ENCODE assay signal across 31 mouse cellular contexts in the genomic region with DNA sequence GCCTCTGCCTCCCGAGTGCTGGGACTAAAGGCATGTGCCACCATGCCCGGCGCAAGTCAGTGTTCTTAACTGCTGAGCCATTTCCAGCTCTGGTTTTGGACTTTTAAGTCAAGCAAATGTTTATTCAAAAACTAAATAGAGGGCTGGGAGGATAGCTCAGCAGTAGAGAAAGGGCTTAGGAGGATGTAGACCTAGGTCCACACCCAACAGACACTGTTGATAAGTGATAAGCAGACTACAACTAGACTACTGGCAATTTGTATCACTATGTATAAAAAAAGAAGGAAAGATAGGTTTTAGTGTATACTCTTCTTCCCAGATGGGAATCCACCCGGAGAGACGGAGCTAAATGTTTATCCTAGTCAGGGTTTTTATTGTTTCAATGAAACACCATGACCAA. TPM values are rescaled to one million over a fixed set of nuclear protein-coding genes. Genes with fewer than 3 reads are reported as not detected.
DNase-seq lines count a peak whose midpoint lies in the region; ATAC-seq and TF ChIP-seq lines count a peak whose summit lies in the region.
"Had no signal": no experiment of that assay in that cellular context is flagged by ENCODE, and none has a peak within 500 bp of the region (broad histone marks: within the 10 kb centered on the region; RNA-seq: fewer than 3 reads in every experiment).

No protein-coding gene starts in this region.

- H3K9ac ChIP-seq in liver, embryonic 11.5 days (ENCODE audit: low read depth, low read length) = no peak overlapping the region
- H3K9ac ChIP-seq in liver, embryonic 14.5 days (replicated peaks) = no peak overlapping the region
- no peak overlapping the region for H3K9ac ChIP-seq in hindbrain, embryonic 16.5 days (ENCODE audit: low read depth, low read length)
- H3K9ac ChIP-seq: heart, embryonic 15.5 days; hindbrain, embryonic 15.5 days had no signal

- peak; percentile 47; the same call in 1 of the 2 replicates for TF ChIP-seq EP300 in liver, embryonic 14.5 days (IDR thresholded peaks at IDR 0.05; ENCODE audit: low read depth)

- H3K4me2 ChIP-seq in liver, embryonic 11.5 days = no peak overlapping the region
- H3K4me2 ChIP-seq in liver, embryonic 14.5 days (ENCODE audit: low read depth) = peak overlapping the region; percentile 40
- no peak overlapping the region for H3K4me2 ChIP-seq in hindbrain, embryonic 16.5 days (ENCODE audit: low read length)
- H3K4me2 ChIP-seq: heart, embryonic 11.5 days; heart, embryonic 15.5 days; hindbrain, embryonic 15.5 days had no signal

- no peak for TF ChIP-seq CTCF in liver, embryonic 14.5 days (IDR thresholded peaks at IDR 0.05; ENCODE audit: low read depth)

- H3K27me3 ChIP-seq in liver, embryonic 11.5 days (replicated peaks; ENCODE audit: control insufficient read depth, insufficient read depth, low read length) = no peaks in the 10 kb centered on the region
- H3K27me3 ChIP-seq in liver, embryonic 14.5 days (ENCODE audit: control insufficient read depth, insufficient read depth, low read length) = no peaks in the 10 kb centered on the region
- H3K27me3 ChIP-seq in hindbrain, embryonic 16.5 days (replicated peaks; ENCODE audit: control insufficient read depth, insufficient read depth, low read length) = peaks cover 3% of the 10 kb centered on the region; the same call in 1 of the 2 replicates
- H3K27me3 ChIP-seq: hindbrain, embryonic 15.5 days had no signal

- no peak for DNase-seq in liver, embryonic 11.5 days (ENCODE audit: low spot score)
- no peak for DNase-seq in liver
- no peak for DNase-seq in liver, embryonic 14.5 days (ENCODE audit: low read depth in 3 of 3, low spot score in 3 of 3)
- DNase-seq in ovary, postnatal 10 days (ENCODE audit: low spot score) = no peak
- DNase-seq: adrenal gland, postnatal 14 days; B cell, adult 2 months; cerebellum, adult 18-20 months; cerebellum, adult 9-11 months; cerebellum, postnatal 36 days; gastrocnemius, postnatal 14 days; heart, adult 2 months; heart, postnatal 14 days had no signal

- 72% methylated on average over 5 of the region's 5 CpGs for WGBS in liver, embryonic 11.5 days
- WGBS in liver, embryonic 14.5 days (ENCODE audit: insufficient replicate concordance) = 34% methylated on average over 5 of the region's 5 CpGs
- 95% methylated on average over 5 of the region's 5 CpGs for WGBS in hindbrain, embryonic 16.5 days

- no peaks in the 10 kb centered on the region for H3K36me3 ChIP-seq in liver, embryonic 11.5 days (ENCODE audit: control insufficient read depth, insufficient read depth, low read length)
- H3K36me3 ChIP-seq in liver, embryonic 14.5 days (replicated peaks; ENCODE audit: control insufficient read depth, insufficient read depth, low read depth) = no peaks in the 10 kb centered on the region
- no peaks in the 10 kb centered on the region for H3K36me3 ChIP-seq in hindbrain, embryonic 16.5 days (ENCODE audit: control insufficient read depth, insufficient read depth, low read length)
- H3K36me3 ChIP-seq: embryonic facial prominence, embryonic 10.5 days; G1E; heart, embryonic 15.5 days; hindbrain, embryonic 10.5 days; hindbrain, embryonic 15.5 days had no signal

- H3K27ac ChIP-seq in liver, embryonic 11.5 days (ENCODE audit: low read depth, low read length) = peak overlapping the region; percentile 73
- peak overlapping the region; percentile 79 for H3K27ac ChIP-seq in liver, embryonic 14.5 days
- no peak overlapping the region for H3K27ac ChIP-seq in hindbrain, embryonic 16.5 days (ENCODE audit: low read depth, low read length)
- H3K27ac ChIP-seq: embryonic facial prominence, embryonic 10.5 days; heart, adult 2 months; heart, embryonic 15.5 days; hindbrain, embryonic 10.5 days; hindbrain, embryonic 15.5 days had no signal

- no peak overlapping the region for H3K4me3 ChIP-seq in liver, embryonic 11.5 days (ENCODE audit: low read depth, low read length)
- H3K4me3 ChIP-seq in liver, embryonic 14.5 days (ENCODE audit: insufficient read depth in 1 of 2, low read depth in 2 of 2, low read length in 2 of 2) = no peak overlapping the region
- no peak overlapping the region for H3K4me3 ChIP-seq in hindbrain, embryonic 16.5 days (ENCODE audit: low read length)
- H3K4me3 ChIP-seq: embryonic facial prominence, embryonic 10.5 days; erythroblast, embryonic 14.5 days; heart, adult 2 months; heart, embryonic 15.5 days; hindbrain, embryonic 10.5 days; hindbrain, embryonic 15.5 days had no signal

- ATAC-seq in liver, embryonic 11.5 days (replicated peaks; ENCODE audit: low FRiP score) = peak; percentile 74
- peak; percentile 56 for ATAC-seq in erythroblast, adult 5-6 weeks (replicated peaks; ENCODE audit: low FRiP score, poor library complexity, severe bottlenecking)
- ATAC-seq in liver, embryonic 14.5 days (ENCODE audit: insufficient read depth) = peak; percentile 77
- peak; percentile 41 for ATAC-seq in megakaryocyte progenitor cell, adult 5-6 weeks (replicated peaks; ENCODE audit: poor library complexity)
- ATAC-seq in cerebellum, adult (ENCODE audit: insufficient number of reproducible peaks, low FRiP score, low TSS enrichment) = no peak
- ATAC-seq in hindbrain, embryonic 16.5 days = no peak
- ATAC-seq: activated CD4-positive, CD25-positive, alpha-beta regulatory T cell, adult 4 months; CD4-positive, CD25-positive, alpha-beta regulatory T cell, adult 4 months; forebrain, embryonic 16.5 days; Patski had no signal

- H3K4me1 ChIP-seq in liver, embryonic 11.5 days (replicated peaks; ENCODE audit: control insufficient read depth, insufficient read depth, low read length) = peaks cover 32% of the 10 kb centered on the region
- H3K4me1 ChIP-seq in liver, embryonic 14.5 days (replicated peaks; ENCODE audit: control insufficient read depth in 2 of 2, insufficient read depth in 2 of 2, low read length in 1 of 2) = peaks cover 32 to 47% of the 10 kb centered on the region in 2 experiments
- H3K4me1 ChIP-seq in hindbrain, embryonic 16.5 days (ENCODE audit: control insufficient read depth, insufficient read depth, low read depth, low read length) = 0 out of 2 replicates have a peak, but pooled peaks cover 2% of the 10 kb centered on the region

- no peaks in the 10 kb centered on the region for H3K9me3 ChIP-seq in liver, embryonic 11.5 days (ENCODE audit: control insufficient read depth, low read length)
- H3K9me3 ChIP-seq in liver, embryonic 14.5 days (ENCODE audit: control insufficient read depth, low read length) = no peaks in the 10 kb centered on the region
- H3K9me3 ChIP-seq in hindbrain, embryonic 16.5 days (ENCODE audit: control insufficient read depth, low read length) = no peaks in the 10 kb centered on the region
- H3K9me3 ChIP-seq: embryonic facial prominence, embryonic 10.5 days; G1E; heart, embryonic 15.5 days; hindbrain, embryonic 10.5 days; hindbrain, embryonic 15.5 days had no signal

RNA-seq across cellular contexts. Expression of a gene that starts 5.1 kb away (rescaled TPM):
- polyA plus RNA-seq in liver, embryonic 11.5 days (2014; fragmentation: Nextera tagmentation; extraction: Ambion mirVana) = 1,252 and 1,388 TPM in 2 replicates
- total RNA-seq in erythroblast, adult 5-6 weeks (2015; ENCODE audit: low replicate concordance) = 757 and 872 TPM in 2 replicates
- 762 and 834 TPM in 2 replicates for total RNA-seq in erythroblast, adult 5-6 weeks (2017; ENCODE audit: low replicate concordance)
- polyA plus RNA-seq in liver, embryonic 14.5 days (2012; rRNA removed) = 1,827 and 1,859 TPM in 2 replicates
- polyA plus RNA-seq in liver, embryonic 14.5 days (2014; fragmentation: Nextera tagmentation; extraction: Ambion mirVana) = 829 and 850 TPM in 2 replicates
- total RNA-seq in megakaryocyte progenitor cell, adult 5-6 weeks (2015) = 3,945 and 4,034 TPM in 2 replicates
- total RNA-seq in megakaryocyte progenitor cell, adult 5-6 weeks (2017) = 6,407 and 6,432 TPM in 2 replicates
- 487 and 500 TPM in 2 replicates for polyA plus RNA-seq in hindbrain, embryonic 16.5 days (2015; fragmentation: Nextera tagmentation; extraction: Ambion mirVana)

RNA-seq across cellular contexts. Expression of a gene that starts 7.9 kb away (rescaled TPM):
- 0.10 and 0.16 TPM in 2 replicates for polyA plus RNA-seq in liver, embryonic 11.5 days (2014; fragmentation: Nextera tagmentation; extraction: Ambion mirVana)
- not detected in 2 replicates for total RNA-seq in erythroblast, adult 5-6 weeks (2015; ENCODE audit: low replicate concordance)
- not detected in 2 replicates for total RNA-seq in erythroblast, adult 5-6 weeks (2017; ENCODE audit: low replicate concordance)
- 0.08 and 0.09 TPM in 2 replicates for polyA plus RNA-seq in liver, embryonic 14.5 days (2012; rRNA removed)
- 0.10 TPM in 1 of 2 replicates, not detected in the other for polyA plus RNA-seq in liver, embryonic 14.5 days (2014; fragmentation: Nextera tagmentation; extraction: Ambion mirVana)
- not detected in 2 replicates for total RNA-seq in megakaryocyte progenitor cell, adult 5-6 weeks (2015)
- total RNA-seq in megakaryocyte progenitor cell, adult 5-6 weeks (2017) = not detected in 2 replicates
- 0.04 TPM in 1 of 2 replicates, not detected in the other for polyA plus RNA-seq in hindbrain, embryonic 16.5 days (2015; fragmentation: Nextera tagmentation; extraction: Ambion mirVana)
- total RNA-seq: adrenal gland, adult 18-20 months; gastrocnemius, adult 18-20 months; gastrocnemius, postnatal 14 days had no signal
- polyA plus RNA-seq: activated CD4-positive, CD25-positive, alpha-beta regulatory T cell, adult 4 months; CD4-positive, CD25-positive, alpha-beta regulatory T cell, adult 4 months; embryonic facial prominence, embryonic 10.5 days; erythroblast, embryonic 14.5 days; forebrain, embryonic 11.5 days; forebrain, embryonic 16.5 days; G1E; hindbrain, embryonic 15.5 days; Patski had no signal

RNA-seq across cellular contexts. Expression of a gene that starts 24.6 kb away (rescaled TPM):
- 47.8 and 53.9 TPM in 2 replicates for polyA plus RNA-seq in liver, embryonic 11.5 days (2014; fragmentation: Nextera tagmentation; extraction: Ambion mirVana)
- total RNA-seq in erythroblast, adult 5-6 weeks (2015; ENCODE audit: low replicate concordance) = 26.3 and 30.7 TPM in 2 replicates
- total RNA-seq in erythroblast, adult 5-6 weeks (2017; ENCODE audit: low replicate concordance) = 54.4 and 55.6 TPM in 2 replicates
- 20.2 and 21.1 TPM in 2 replicates for polyA plus RNA-seq in liver, embryonic 14.5 days (2012; rRNA removed)
- polyA plus RNA-seq in liver, embryonic 14.5 days (2014; fragmentation: Nextera tagmentation; extraction: Ambion mirVana) = 28.1 and 30.8 TPM in 2 replicates
- 26.2 and 28.0 TPM in 2 replicates for total RNA-seq in megakaryocyte progenitor cell, adult 5-6 weeks (2015)
- 35.9 and 40.5 TPM in 2 replicates for total RNA-seq in megakaryocyte progenitor cell, adult 5-6 weeks (2017)
- 109 and 112 TPM in 2 replicates for polyA plus RNA-seq in hindbrain, embryonic 16.5 days (2015; fragmentation: Nextera tagmentation; extraction: Ambion mirVana)

RNA-seq across cellular contexts. Expression of a gene that starts 30.6 kb away (rescaled TPM):
- not detected in 2 replicates for polyA plus RNA-seq in liver, embryonic 11.5 days (2014; fragmentation: Nextera tagmentation; extraction: Ambion mirVana)
- not detected in 2 replicates for total RNA-seq in erythroblast, adult 5-6 weeks (2015; ENCODE audit: low replicate concordance)
- not detected in 2 replicates for total RNA-seq in erythroblast, adult 5-6 weeks (2017; ENCODE audit: low replicate concordance)
- not detected in 2 replicates for polyA plus RNA-seq in liver, embryonic 14.5 days (2012; rRNA removed)
- polyA plus RNA-seq in liver, embryonic 14.5 days (2014; fragmentation: Nextera tagmentation; extraction: Ambion mirVana) = not detected in 2 replicates
- total RNA-seq in megakaryocyte progenitor cell, adult 5-6 weeks (2015) = not detected in 2 replicates
- not detected in 2 replicates for total RNA-seq in megakaryocyte progenitor cell, adult 5-6 weeks (2017)
- polyA plus RNA-seq in hindbrain, embryonic 16.5 days (2015; fragmentation: Nextera tagmentation; extraction: Ambion mirVana) = 0.34 and 0.67 TPM in 2 replicates
- total RNA-seq: G1E; gastrocnemius, adult 18-20 months; gastrocnemius, postnatal 14 days; heart, adult 2 months; heart, postnatal 14 days had no signal
- polyA plus RNA-seq: activated CD4-positive, CD25-positive, alpha-beta regulatory T cell, adult 4 months; CD4-positive, CD25-positive, alpha-beta regulatory T cell, adult 4 months; embryonic facial prominence, embryonic 10.5 days; embryonic facial prominence, embryonic 14.5 days; erythroblast, embryonic 14.5 days; forebrain, embryonic 11.5 days; G1E; heart, embryonic 11.5 days; heart, embryonic 15.5 days; hindbrain, embryonic 10.5 days; Patski had no signal

Comparison
In these comparisons a context has a peak if more than half of its experiments do, and no peak if none do; other contexts are left out.
1. ATAC-seq: peak in liver, embryonic 11.5 days (single experiment), erythroblast, adult 5-6 weeks (single experiment), liver, embryonic 14.5 days (single experiment) and megakaryocyte progenitor cell, adult 5-6 weeks (single experiment); none in cerebellum, adult (single experiment) and hindbrain, embryonic 16.5 days (single experiment).